Mouse (Mus musculus) thymus, postnatal 4 days (tissue): Measurements from ENCODE around the gene Chst11.
A peak's percentile ranks its signal among the peaks of the same experiment; 100 is the strongest.
"Not testable (repeated sequence)": the region's sequence is repeated elsewhere in the genome, so short reads cannot be mapped to it uniquely, and the experiment has no call there.

Experiments used
- DNase-seq: peaks from one replicate; pipeline ENCODE4 v3.0.0; 2021

Chst11 gene

DNA sequence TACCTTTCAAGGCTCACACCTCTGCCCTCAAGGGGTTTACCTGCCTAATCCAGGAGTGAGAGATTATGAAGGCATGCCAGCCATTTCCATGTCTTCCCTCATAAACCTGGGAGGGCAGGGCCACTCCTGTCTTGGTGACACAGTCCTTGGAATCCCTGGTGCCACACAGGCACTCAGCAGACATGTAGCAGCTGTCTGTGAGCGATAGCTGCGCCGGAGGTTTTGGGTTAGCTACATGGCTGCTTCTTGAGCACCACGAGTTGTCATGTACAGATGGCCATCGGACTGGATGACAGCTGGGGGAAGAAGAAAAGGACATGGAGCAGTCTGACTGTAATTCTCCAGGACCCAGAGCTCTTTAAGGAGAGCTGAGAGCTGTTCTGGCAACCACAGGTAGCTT lies 129.3 kb downstream of the Chst11 start:
- DNase-seq = no peak

DNA sequence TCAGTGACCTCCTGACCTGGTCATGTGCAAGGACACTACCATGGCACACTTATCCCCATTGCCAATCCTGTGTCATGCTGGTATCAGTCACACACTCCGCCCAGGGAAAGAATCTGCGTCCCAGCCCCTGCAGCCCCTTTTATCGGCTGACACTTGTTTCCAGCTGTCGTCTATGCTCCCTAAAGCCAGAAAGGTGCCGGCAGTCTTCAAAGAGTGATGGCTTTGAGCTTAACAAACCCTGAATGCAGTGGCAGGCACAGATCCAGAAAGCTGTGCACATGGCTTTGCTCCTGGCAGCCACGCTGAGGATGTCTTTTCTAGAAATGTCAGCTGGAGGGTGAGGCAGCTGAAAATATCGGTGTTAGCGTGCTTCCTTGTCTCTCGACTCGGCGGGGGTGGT lies 131.6 kb downstream of the Chst11 start:
- peak; percentile 46 for DNase-seq

DNA sequence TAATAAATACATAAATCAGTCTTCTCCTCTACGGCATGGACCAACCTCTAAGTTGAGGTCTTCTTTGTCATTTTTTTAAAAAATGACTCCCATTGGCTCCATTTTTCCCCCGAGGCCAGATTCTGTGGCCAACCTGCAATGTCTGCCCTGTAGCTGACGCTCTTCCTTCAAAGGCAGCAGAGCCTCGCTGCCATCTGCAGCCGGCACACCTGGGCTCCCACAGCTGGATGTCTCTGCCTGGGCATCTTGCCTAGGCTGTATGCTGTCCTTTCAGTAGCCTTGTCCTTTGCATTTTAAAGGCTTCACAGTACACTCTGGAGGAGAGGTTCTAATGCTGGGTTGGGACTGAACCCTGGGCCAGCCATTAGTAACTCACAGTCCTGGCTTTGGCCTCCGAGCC lies 132.6 kb downstream of the Chst11 start:
- no peak for DNase-seq

DNA sequence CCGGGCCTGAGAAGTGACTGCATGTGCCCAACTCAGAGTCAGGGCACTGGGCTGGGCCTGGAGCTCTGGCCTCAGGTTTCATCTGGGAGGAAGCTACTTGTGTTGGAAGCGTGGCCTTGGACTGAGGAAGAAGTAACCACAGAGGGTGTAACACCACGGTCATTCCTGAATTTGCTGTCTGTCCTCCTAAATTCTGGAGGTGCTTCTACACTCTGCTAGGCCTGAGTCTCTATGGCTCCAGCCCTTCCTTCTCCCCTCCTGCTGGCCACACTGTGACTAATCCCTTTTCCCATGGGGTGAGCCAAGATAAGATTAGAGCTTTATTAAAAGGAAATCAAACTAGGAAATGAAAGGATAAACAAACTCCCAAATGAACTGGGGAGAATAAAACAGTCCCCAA lies 133.3 kb downstream of the Chst11 start:
- no peak for DNase-seq

DNA sequence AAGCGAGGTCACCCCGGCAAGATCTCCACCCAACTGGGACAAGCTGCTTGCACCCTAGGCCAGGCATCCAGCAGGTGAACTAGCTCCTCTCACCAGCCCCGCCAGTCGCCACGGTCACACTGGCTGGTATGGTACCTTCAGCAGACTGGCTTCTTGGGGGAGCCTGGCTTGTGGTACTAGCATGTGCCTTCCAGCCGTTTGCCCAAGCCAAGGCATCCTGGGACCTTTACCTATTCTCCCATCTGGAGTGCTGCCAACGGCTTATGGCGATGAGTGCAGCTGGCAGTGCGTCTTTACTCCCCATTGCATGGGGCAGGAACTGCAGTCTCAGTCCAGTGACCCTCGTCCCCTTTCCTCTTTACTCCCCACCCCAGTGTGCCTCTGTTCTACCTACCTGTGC lies 133.7 kb downstream of the Chst11 start:
- DNase-seq = no peak

DNA sequence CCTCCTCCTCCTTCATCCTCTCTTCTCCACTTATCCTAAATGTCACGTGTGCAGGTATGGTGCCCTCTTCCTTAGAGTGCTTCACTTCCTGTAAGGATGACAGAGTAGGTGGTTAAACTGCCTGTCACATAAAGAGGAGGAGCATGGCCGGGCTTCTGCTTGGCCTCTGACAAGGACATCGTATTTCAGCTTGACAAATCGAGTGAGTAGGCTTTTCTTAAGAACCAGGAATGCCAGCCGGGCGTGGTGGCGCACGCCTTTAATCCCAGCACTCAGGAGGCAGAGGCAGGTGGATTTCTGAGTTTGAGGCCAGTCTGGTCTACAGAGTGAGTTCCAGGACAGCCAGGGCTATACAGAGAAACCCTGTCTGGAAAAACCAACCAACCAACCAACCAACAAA lies 134.2 kb downstream of the Chst11 start:
- not testable (repeated sequence) for DNase-seq

DNA sequence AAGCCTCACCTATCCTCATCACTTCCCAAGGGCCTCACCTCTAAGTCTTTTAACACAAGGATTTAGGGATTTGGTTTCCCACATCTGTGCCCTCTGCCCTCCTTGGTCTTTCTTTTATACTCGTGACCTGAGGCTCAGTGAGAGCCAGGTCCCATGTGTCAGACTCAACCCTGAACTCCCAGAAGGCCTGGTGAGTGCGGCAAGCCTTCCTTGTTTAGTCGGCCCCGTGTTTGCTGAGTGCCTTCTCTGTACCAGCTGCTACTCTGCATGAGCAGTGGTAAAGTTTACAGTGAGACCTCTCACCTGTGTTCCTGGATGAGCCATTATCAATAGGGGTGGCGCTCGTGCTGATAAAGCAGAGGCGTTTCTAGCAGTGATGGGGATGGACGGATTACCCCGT lies 134.6 kb downstream of the Chst11 start:
- DNase-seq = no peak

DNA sequence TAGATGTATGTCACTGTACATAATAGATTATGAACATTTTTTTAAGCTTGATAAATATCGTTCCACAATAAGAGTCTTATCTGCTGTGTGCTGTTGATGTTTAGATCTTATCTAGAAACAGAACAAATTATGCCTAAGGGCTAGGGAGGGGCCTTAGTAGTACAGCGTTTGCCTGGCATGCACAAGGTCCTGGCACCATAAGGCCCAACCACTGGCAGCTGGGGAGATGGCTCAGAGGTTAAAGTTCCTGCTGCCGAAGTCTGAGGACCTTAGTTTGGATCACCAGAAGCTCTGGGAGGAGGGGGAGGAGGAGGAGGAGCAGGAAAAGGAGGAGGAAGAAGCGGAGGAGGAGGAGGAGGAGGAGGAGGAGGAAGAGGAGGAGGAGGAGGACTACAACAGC lies 135.6 kb downstream of the Chst11 start:
- DNase-seq = no peak

DNA sequence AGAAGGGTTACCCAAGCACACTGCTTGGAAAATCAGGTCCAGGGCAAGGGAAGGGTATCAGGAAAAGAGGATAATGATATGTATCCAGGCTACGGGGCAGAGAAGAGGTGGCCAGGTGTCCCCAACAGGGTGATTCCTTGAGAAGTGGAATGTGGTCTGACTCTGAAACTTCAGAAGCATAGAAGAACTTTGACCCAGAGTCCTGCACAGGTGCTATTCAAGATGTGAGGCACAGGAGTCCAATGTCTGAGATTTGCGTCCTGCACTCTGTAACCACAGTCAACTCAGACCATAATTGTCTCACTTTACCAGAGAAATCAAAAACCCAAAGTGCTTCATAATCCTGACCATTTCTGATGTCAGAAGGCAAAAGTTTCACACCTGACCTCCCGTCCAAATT lies 139.3 kb downstream of the Chst11 start:
- DNase-seq = no peak

DNA sequence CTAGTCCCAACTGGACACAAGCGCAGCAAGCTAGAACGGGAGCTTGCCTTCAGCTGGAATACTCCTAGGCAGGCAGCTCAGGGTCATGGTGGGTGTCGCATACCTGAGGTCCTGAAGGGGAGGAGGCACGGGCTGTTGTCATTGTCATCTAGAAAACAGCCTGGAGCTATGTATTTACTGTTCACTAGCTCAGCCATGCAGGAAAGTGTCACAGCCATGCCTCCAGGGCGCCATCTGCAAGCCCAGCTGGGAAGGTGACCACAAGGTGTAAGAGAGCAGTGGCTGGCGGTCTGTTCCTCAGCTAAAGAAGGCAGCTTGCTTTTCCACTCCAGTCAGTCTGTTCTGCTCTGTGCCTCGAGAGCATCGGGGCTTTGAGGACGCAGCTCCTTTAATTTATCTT lies 141.1 kb downstream of the Chst11 start:
- no peak for DNase-seq

DNA sequence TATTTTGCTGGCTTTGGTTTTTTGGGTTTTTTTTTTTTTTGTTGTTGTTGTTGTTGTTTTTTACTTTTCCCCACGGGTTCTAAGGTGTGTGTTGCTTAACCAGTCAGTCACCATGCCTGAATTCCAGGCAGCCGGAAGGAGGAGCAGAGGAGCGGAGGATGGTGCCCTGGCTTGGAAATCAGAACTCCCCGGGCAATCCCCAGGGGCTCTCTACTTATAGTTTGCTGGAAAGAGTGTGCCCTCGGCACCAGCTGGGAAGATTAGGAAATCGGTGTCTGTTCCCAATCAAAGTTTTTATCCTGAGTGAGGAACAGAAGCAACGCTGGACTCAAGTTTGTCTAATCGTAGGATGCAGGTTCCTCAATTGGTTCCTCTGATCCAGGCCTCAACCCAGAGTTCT lies 143.1 kb downstream of the Chst11 start:
- no peak for DNase-seq

DNA sequence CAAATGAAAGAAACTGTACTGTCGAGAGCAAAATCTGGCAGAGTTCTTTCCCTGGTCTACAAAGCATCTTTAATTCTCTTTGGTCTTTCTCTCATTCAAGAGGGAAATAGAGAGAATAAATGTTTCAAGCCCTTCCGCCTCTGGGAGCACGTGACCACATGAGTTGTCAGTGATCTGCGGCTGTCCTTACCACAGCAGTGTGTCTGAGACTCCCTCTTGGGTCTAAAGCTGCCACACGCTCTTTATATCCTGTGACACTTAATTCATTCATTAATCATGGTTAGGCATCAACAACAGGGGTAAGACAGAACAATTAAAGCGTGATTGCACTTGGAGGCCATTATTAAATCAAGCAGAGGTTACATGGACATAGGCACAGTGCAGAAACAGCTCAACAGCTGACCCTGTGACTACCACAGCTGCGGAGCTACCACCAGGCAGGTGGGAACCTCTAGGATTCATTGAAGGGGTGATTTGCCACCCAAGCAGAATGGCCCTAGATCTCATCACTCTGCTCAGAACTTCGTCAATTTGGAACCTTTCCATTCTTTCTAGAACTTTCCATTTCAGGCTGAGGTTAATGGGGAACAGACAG lies 144.4 kb downstream of the Chst11 start:
- DNase-seq = no peak

DNA sequence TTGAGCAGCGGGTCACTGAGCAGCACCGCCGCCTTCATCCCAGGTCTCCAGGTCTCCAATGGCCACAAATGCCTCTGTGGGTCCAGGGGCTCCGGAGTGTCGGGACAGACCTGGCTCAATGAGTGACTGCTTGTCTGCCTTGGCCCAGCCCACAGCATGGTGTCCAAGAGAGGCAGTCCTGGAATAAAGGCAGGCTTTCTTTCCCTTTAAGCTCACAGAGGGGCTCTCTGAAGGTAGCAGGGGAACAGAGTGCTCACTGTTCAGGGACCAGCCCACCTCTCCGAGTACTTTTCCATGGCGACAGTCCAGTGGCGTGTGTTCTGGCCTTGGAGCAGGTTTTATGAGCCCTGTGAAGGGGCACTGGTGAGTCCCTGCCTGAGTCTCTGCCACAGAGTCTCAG lies 145.3 kb downstream of the Chst11 start:
- no peak for DNase-seq

DNA sequence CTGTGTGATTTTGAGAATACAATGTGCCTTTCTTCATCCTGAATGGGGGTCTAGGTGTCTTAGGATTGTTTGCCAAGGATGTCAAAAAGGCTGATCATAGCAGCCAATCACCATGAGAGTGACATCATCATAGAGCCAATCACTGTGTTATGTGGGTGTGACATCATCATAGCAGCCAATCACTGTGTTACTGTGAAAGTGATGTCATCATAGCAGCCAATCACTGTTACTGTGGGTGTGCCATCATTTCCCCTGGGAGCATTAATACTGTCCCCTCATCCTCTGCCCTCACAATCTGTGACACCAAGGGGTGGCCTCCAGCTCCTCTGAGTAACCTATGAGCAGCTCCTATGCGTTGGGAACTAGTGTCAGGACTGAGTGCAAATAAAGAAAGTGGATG lies 146.6 kb downstream of the Chst11 start:
- DNase-seq = no peak

DNA sequence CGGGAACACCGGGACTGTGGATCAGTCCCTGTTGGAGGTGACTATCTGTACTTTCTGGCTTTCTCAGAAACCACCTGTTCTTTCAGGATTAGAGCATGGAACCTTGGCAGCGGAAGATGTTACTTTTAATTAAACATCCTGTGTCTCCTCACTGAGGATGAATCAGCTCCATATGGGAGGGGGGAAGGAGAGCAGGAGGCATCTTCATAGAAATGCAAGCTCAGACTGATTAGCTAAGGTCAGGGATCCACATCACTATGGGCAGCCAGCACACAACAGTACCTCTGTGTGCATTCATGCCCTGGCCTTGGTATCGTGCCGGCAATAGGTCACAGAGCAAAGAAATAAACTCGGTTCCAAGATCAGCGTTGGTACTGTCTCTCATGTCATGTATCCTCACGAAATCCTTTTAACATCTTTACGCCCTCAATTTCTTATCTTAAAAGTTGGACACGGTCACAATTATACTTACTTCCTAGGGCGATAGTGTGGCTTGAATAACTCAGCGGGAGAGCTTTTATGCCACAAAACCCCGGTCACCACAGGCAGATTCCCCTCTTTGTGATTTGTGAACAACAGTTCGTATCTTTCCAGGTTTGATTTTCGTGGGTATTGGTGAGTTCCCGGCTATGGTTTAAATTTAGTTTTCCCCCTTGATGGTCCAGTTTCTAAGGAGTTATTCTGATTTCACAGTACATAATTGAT lies 148.7 kb downstream of the Chst11 start:
- DNase-seq = no peak

DNA sequence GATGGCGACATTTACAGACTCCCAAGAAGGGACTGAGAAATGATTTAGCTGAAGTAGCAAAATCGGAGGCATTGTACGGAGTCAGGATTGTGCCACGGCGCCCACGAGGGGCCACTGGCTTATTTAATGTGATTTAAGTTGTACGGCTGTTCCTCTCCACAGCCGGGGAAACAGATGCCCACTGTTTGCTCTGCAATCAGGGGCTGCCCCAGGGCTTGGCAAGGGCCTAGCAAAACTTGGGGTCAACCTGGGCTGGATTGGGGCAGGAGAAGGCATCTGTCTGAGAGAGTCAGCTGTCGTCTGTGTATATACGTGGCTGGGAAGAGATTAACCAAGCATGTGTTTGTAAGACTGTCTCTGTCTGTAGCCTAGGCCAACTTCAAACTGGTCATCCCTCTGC lies 149.6 kb downstream of the Chst11 start:
- DNase-seq = no peak

DNA sequence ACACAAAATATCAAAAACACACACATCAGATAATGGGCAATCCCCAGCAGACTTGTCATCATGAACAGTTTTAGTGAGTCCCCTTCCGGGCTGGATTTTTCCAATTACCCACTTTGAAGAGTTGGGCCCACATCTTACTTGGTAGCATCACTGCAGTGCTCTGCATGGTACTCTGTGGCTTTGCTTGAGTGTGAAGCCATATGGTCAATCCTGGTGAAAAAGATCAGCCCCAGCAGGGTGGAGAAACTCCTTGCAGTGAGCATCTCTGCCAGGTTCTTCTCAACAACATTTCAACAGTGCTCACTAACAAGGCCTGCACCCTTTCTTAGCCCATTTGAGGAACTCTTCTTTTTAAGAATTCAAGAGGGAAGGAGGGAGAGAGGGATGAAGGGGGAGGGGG lies 150.7 kb downstream of the Chst11 start:
- DNase-seq = no peak

DNA sequence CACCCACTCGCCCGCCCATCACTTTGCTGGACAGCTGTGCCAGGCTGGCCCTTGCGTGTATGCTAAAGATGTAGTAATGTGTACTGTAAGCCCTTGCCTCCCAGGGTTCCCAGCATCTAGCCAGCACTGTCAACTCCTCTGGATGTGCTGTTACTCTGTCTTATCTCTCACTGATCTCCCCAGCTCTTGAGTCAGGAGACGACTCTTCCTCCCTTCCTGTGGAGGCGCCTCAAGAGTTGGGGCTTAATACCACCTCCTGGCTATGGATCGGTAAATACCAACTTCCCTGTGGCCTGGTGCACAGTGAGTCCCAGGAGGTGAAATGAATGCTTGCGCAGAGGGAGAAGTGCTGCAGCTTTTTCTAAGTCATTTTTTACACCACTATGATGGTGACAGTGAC lies 151.8 kb downstream of the Chst11 start:
- DNase-seq = no peak

DNA sequence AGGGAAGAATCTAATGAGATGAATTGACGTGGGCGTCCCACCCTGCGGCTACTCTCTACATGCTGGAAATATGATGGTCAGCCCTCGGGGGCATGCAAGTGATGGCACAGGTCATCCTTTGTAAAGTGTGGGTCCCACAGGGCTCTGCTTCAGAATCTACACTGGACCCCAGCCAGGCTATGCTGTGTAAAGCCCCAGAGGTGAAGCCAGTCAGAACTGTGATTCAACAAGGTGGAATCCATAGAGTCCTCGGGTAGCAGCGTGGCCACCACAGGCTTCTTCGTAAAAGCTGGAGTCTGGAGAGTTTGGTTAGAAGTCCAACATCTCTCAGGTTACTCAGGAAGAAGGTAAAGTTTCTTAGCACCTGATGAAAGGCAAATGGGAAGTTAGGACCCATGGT lies 154.0 kb downstream of the Chst11 start:
- DNase-seq = no peak

DNA sequence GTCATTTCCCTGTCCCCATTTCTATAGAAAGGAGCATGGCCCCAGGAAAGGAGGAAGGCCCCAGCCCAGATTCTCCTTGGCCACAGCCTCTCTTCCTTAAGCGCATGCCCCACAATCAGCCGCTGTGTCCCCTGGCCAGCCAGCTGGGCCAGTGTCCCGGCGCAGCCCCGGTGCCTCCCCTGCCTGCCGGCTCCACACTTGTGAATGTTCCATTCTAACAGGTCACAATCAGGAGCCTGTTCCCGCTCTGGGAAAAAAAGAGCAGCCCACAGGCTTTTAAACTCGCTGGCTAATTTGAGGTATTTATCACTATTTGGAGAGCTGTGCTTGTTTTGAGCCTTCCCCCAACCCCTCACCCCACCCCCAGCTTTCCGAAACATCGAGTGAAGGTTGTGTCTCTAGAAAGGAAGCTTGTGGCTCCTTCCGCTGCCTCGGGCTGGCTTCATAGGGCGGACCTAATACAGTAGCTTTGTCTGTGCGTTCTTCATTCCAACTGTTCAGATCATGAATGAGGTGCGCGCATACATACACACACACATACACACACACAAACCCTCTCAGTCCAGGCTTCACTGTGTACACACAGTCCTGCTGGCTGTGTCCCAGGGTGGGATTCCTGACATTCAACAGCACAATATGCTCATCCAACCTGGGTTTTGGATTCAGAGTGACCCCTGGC lies 155.1 kb downstream of the Chst11 start:
- peak; percentile 46 for DNase-seq

DNA sequence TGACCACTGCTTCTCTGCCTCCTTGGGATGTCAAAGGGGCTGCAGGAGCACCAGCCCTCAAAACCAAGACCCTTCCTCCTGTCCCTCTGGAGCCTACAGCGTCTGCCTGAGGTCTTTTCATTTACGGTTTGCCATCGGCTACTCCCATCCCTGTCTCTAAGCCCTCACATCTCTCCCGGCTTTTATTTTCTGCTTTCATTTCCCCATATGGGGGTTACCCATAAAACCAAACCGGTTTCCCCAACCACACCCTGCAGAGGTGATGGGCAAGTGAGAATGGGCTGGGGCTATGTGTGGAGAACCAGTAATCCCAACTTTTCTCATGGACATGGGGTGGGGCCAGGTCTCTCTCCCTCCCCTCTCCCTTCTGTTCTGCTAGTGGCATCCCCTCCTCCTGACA lies 156.1 kb downstream of the Chst11 start:
- DNase-seq = no peak

DNA sequence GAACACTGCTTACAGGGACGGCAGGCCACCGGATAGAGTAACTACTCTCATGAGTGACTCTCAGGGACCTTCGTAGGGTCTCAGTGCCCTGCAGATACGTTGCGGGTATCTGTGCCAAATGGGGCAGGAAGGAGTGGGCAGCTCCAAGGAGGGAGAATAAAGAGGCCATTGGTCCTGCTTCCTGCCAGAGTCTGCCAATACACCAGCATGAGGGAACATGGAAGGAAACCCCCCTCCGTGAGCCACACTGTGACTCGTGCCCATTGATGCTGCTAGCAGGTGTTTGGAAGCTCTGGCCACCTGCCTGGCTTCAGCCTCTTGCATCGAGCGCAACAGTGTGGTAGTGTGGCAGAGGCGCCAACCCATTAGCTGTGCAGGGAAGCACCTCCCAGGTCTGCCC lies 157.8 kb downstream of the Chst11 start:
- DNase-seq = peak; percentile 46

DNA sequence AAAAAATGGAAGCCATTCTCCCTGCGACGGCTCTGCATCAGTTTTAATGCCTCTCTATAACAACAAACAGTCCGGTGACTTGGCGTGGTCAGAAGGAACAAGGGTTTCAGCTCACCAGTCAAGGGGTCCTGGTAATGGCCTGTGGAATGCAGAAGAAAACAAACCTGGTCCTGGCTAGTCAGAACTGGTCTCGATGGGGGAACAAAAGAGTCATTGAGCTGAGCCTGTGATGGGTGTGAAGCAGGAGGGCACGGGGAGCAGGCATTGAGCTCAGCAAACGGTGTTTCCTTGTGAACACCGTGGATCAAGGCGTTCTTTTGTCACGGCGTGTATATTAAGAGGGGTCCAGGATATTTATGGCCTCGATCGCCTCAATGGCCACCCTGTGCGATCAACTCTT lies 160.5 kb downstream of the Chst11 start:
- no peak for DNase-seq

DNA sequence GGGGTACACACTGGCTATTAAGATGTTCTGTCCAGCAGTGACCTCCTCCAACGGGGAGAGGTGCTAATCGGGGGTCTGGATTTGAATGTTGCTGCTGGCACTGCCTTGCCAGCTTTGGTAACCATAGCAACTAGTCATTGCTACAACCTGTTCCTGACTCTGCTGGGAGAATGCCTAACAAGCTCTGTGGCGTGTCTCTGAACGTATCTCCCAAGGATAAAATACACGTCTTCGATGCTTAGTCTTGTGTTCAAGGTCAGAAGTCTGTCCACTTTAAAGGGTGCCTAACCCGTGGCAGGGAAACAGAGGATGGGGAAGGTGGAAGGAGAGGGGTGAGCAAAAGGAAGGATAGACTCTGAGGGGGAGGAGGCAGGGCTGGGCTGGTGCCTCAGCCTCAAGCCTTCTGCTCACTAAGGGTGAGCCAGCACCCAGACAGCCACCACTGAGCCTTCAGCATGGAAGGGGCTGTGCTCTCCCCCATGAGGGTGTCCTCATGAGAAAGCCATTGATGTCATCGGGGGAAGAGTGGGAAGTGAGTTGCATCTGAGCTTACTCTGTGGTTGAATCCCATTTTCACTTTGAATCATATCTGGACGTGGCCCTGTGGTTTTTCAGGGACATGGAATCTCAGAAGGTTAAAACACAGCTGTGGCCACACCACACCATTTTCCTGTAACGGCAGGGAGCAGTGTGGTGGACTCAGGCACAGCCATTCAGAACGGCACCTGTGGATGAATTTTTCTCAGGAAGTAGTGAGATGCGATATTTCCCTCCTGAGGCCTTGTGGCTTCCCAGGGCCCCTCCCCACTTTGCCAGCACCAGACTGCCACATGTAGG lies 164.3 kb downstream of the Chst11 start:
- no peak for DNase-seq
